ENCODE assay signal across 9 mouse cellular contexts in genomic region chr19:21946262-21946922, GRCm38 (mm10).
A peak's percentile ranks its signal among the peaks of the same experiment; 100 is the strongest.
DNase-seq lines count a peak whose midpoint lies in the region; ATAC-seq lines count a peak whose summit lies in the region.
"Had no signal": no experiment of that assay in that cellular context is flagged by ENCODE, and none has a peak within 500 bp of the region (broad histone marks: within the 10 kb centered on the region; RNA-seq: fewer than 3 reads in every experiment).

No protein-coding gene starts in this region.

- DNase-seq in kidney, adult 9 months = peak; percentile 8
- DNase-seq in kidney, postnatal 10 days = no peak
- DNase-seq in CD4-positive, CD25-positive, alpha-beta regulatory T cell, adult 2 months (ENCODE audit: low read depth, low spot score) = peak; percentile 47
- DNase-seq in cerebellum, adult 11 months = no peak
- DNase-seq: lung, postnatal 14 days; thymus, postnatal 4 days had no signal

- peak; percentile 31 for ATAC-seq in common myeloid progenitor, adult 5-6 weeks (replicated peaks; ENCODE audit: low read depth, poor library complexity, severe bottlenecking)
- peak; percentile 81 for ATAC-seq in megakaryocyte progenitor cell, adult 5-6 weeks (replicated peaks; ENCODE audit: poor library complexity)
- no peak for ATAC-seq in frontal cortex, adult (ENCODE audit: low TSS enrichment)

Comparison
In these comparisons a context has a peak if more than half of its experiments do, and no peak if none do; other contexts are left out.
1. DNase-seq: peak in kidney, adult 9 months (single experiment) and CD4-positive, CD25-positive, alpha-beta regulatory T cell, adult 2 months (single experiment); none in kidney, postnatal 10 days (single experiment) and cerebellum, adult 11 months (single experiment).